Mouse (Mus musculus) hindbrain, embryonic 10.5 days (tissue): ENCODE results near the gene Nfia. TPM values are rescaled to one million over a fixed set of nuclear protein-coding genes. Genes with fewer than 3 reads are reported as not detected.

Source experiments
- DNase-seq: peaks from one replicate; pipeline ENCODE4 v3.0.0-alpha.2; 2017; ENCODE audit warnings: low spot score
- H3K27ac ChIP-seq: fragments of 300-500 bp; sonication (generic); 2 replicates; pipeline ENCODE4 v1.5.1; 2016; ENCODE audit warnings: mild to moderate bottlenecking, moderate library complexity
- H3K27me3 ChIP-seq: fragments of 300-500 bp; sonication (generic); 2 replicates; pipeline ENCODE4 v1.6.1; 2016; ENCODE audit warnings: mild to moderate bottlenecking; ENCODE audit not compliant: poor library complexity, insufficient read depth, severe bottlenecking
- H3K36me3 ChIP-seq: fragments of 300-500 bp; sonication (generic); 2 replicates; pipeline ENCODE4 v1.6.1; 2016; ENCODE audit warnings: mild to moderate bottlenecking, moderate library complexity
- H3K4me1 ChIP-seq: fragments of 300-500 bp; sonication (generic); replicated peaks from 2 replicates; pipeline ENCODE4 v1.6.1; 2016; ENCODE audit warnings: mild to moderate bottlenecking
- H3K4me3 ChIP-seq: fragments of 300-500 bp; sonication (generic); 2 replicates; pipeline ENCODE4 v1.5.1; 2016; ENCODE audit warnings: mild to moderate bottlenecking, moderate library complexity
- H3K9me3 ChIP-seq: fragments of 300-500 bp; sonication (generic); 2 replicates; pipeline ENCODE4 v1.6.1; 2016; ENCODE audit warnings: mild to moderate bottlenecking, moderate library complexity
- WGBS: fragments of 180-500 bp; shearing (Covaris S2); methylation state at CpG from one replicate; pipeline ENCODE4 v1.1.7; 2016; 5-methylcytosine and 5-hydroxymethylcytosine counted together
- polyA plus RNA-seq: library from polyadenylated mRNA; unstranded; fragments of >200 nt; fragmentation: Nextera tagmentation; extraction: Ambion mirVana; gene quantifications from 2 replicates; pipeline ENCODE4 v1.2.1, GENCODE M21; 2016

Nfia gene
- polyA plus RNA-seq, 1 experiment from 2014 or later: 17.5 TPM

- Histone ChIP-seq H3K9me3 (no peaks in the 10 kb centered on the region), H3K36me3 (no peaks in the 10 kb centered on the region), H3K27ac (peak overlapping the region; percentile 79), H3K4me3 (no peak overlapping the region), H3K27me3 (peaks cover 4% of the 10 kb centered on the region; the same call in 1 of the 2 replicates), H3K4me1 (peaks cover 70% of the 10 kb centered on the region)
- DNase-seq: peak; percentile 27
- 44% methylated on average over 8 of the region's 8 CpGs for WGBS
These were observed 67.9 kb downstream of the Nfia start for GRCm38 (mm10) chr4:97840227-97841062.

GRCm38 (mm10) chr4:97841063-97841595, 68.6 kb downstream of the Nfia start:
- 44% methylated on average over 4 of the region's 4 CpGs for WGBS
- H3K36me3 ChIP-seq: no peaks in the 10 kb centered on the region
- H3K27ac ChIP-seq: peak overlapping the region; percentile 53
- H3K9me3 ChIP-seq: no peaks in the 10 kb centered on the region
- DNase-seq: no peak
- H3K4me3 ChIP-seq: no peak overlapping the region
- H3K27me3 ChIP-seq: peaks cover 7% of the 10 kb centered on the region
- H3K4me1 ChIP-seq: peaks cover 70% of the 10 kb centered on the region

DNA sequence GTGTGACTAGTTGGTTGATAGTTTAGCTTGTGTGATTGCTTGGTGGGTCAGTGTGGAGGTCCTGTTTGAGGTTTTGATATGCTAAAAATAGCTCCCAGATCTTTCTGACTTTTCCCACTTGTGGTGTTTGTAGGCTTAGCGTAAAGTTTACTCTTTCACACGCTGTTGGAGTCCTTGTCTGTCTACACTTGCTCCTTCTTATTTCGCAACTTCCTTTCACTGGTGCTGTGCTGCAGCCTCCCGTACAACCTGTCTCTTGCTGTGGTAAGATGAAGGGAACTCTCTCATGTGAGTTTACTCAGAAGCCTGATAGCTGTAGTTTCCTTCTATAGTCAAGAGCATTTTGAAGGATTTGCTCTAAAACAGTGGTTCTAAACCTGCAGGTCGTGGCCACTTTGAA, 69.2 kb downstream of the Nfia start:
- H3K4me1 ChIP-seq: peaks cover 68% of the 10 kb centered on the region
- no peak for DNase-seq
- peaks cover 14% of the 10 kb centered on the region for H3K27me3 ChIP-seq
- no peak overlapping the region for H3K4me3 ChIP-seq
- 74% methylated on average over 5 of the region's 5 CpGs for WGBS
- H3K27ac ChIP-seq: no peak overlapping the region
- H3K36me3 ChIP-seq: no peaks in the 10 kb centered on the region
- no peaks in the 10 kb centered on the region for H3K9me3 ChIP-seq

GRCm38 (mm10) chr4:97843981-97844690, 71.6 kb downstream of the Nfia start:
- no peak for DNase-seq
- Histone ChIP-seq H3K9me3 (no peaks in the 10 kb centered on the region), H3K4me1 (peaks cover 47% of the 10 kb centered on the region), H3K36me3 (no peaks in the 10 kb centered on the region), H3K4me3 (no peak overlapping the region), H3K27me3 (peaks cover 19% of the 10 kb centered on the region), H3K27ac (no peak overlapping the region)
- 61% methylated on average over 15 of the region's 15 CpGs for WGBS

DNA sequence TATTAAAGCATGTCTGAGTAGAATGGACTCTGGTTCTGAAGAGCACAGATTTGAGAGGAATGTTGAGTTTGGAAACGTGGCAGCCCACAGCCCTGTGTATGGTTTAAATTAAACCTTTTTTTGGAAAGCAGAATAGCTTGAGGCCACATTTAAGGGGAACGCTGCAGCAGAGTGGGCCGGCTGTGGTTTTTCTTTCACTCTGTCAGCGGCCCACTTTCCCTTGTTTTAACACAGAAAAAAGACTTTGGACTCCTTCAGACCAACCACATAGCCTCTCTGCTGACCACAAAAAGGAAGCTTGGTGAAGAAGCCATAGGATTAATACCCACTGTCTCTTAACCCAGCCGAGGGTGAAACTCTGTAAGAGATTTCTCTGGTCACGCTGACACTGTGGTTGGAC, 72.4 kb downstream of the Nfia start:
- Histone ChIP-seq H3K36me3 (no peaks in the 10 kb centered on the region), H3K4me3 (no peak overlapping the region), H3K9me3 (no peaks in the 10 kb centered on the region), H3K27me3 (peaks cover 19% of the 10 kb centered on the region), H3K4me1 (peaks cover 40% of the 10 kb centered on the region), H3K27ac (no peak overlapping the region)
- DNase-seq: no peak
- 40% methylated on average over 6 of the region's 6 CpGs for WGBS

DNA sequence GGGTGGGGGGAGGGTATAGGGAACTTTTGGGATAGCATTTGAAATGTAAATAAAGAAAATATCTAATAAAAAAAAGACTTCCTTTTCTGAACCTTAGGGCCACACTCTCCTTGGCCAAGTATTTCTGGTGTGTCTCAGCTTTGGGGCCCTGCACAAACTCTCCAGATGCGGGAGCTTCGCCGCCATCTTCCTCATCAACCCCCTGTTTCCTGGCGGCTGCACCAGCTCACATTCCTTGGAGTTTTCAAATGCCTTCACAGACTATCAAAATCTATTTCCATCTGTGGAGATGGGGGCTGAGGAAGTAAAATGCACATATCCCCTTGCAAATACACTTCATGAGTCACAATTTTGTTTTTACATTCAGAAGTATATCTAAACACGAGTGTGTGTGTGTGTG, 75.1 kb downstream of the Nfia start:
- H3K27me3 ChIP-seq: peaks cover 19% of the 10 kb centered on the region
- peaks cover 17% of the 10 kb centered on the region for H3K4me1 ChIP-seq
- H3K4me3 ChIP-seq: no peak overlapping the region
- no peaks in the 10 kb centered on the region for H3K36me3 ChIP-seq
- no peak for DNase-seq
- no peaks in the 10 kb centered on the region for H3K9me3 ChIP-seq
- no peak overlapping the region for H3K27ac ChIP-seq
- WGBS: 77% methylated on average over 5 of the region's 5 CpGs

DNA sequence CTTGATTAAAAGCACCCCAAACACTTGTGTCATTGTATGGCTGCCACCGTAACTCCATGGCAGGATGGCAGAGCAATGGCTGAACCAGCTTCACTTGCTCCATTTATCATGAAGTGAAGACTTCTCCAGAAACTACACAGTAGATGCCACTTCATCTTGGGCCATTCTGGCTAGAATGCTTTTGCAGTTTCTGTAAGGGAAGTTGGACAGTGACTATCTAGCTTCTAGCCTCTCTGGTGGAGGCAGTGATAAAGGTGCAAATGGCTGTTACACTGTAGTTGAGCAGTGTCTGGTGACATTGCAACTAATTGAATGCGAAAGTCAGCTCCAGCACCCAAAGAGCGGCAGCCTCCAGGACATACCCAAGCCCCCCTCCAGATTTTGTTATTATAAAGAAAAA, 78.5 kb downstream of the Nfia start:
- no peak overlapping the region for H3K4me3 ChIP-seq
- 92% methylated on average over 3 of the region's 3 CpGs for WGBS
- no peaks in the 10 kb centered on the region for H3K9me3 ChIP-seq
- no peaks in the 10 kb centered on the region for H3K36me3 ChIP-seq
- no peaks in the 10 kb centered on the region for H3K4me1 ChIP-seq
- DNase-seq: no peak
- H3K27me3 ChIP-seq: peaks cover 18% of the 10 kb centered on the region
- H3K27ac ChIP-seq: no peak overlapping the region

- H3K36me3 ChIP-seq: no peaks in the 10 kb centered on the region
- DNase-seq: no peak
- H3K27me3 ChIP-seq: peaks cover 10% of the 10 kb centered on the region
- no peaks in the 10 kb centered on the region for H3K9me3 ChIP-seq
- no peak overlapping the region for H3K27ac ChIP-seq
- WGBS: 83% methylated on average over 5 of the region's 5 CpGs
- no peak overlapping the region for H3K4me3 ChIP-seq
- no peaks in the 10 kb centered on the region for H3K4me1 ChIP-seq
These were observed 79.2 kb downstream of the Nfia start for GRCm38 (mm10) chr4:97851698-97852097.

- Histone ChIP-seq H3K27me3 (peaks cover 3% of the 10 kb centered on the region; the same call in 1 of the 2 replicates), H3K4me1 (no peaks in the 10 kb centered on the region), H3K9me3 (no peaks in the 10 kb centered on the region), H3K36me3 (no peaks in the 10 kb centered on the region), H3K4me3 (no peak overlapping the region), H3K27ac (no peak overlapping the region)
- WGBS: 91% methylated on average over 2 of the region's 2 CpGs
- DNase-seq: no peak
These were observed 80.1 kb downstream of the Nfia start for GRCm38 (mm10) chr4:97852626-97853025.

DNA sequence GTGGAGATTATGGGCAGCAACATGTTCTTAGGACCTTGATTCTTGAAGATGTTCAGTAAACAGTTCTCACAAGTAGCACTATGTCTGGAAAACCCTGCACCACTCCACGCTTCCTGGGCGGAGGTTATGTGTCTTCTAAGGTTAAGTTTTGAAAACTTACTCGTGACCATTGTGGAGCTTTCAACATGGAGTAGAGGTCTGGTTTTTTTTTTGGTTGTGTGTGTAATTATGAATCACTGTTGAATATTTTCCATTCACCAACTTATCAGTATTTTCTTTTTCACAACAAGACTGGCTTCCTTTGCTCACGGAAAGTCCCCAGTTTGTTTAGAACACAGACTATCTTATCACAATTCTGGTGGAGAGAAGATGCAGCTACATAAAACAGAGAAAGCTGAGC, 82.2 kb downstream of the Nfia start:
- H3K27me3 ChIP-seq: no peaks in the 10 kb centered on the region
- WGBS: 87% methylated on average over 4 of the region's 4 CpGs
- H3K4me3 ChIP-seq: no peak overlapping the region
- no peak for DNase-seq
- H3K36me3 ChIP-seq: no peaks in the 10 kb centered on the region
- no peaks in the 10 kb centered on the region for H3K9me3 ChIP-seq
- H3K27ac ChIP-seq: no peak overlapping the region
- peaks cover 9% of the 10 kb centered on the region for H3K4me1 ChIP-seq

DNA sequence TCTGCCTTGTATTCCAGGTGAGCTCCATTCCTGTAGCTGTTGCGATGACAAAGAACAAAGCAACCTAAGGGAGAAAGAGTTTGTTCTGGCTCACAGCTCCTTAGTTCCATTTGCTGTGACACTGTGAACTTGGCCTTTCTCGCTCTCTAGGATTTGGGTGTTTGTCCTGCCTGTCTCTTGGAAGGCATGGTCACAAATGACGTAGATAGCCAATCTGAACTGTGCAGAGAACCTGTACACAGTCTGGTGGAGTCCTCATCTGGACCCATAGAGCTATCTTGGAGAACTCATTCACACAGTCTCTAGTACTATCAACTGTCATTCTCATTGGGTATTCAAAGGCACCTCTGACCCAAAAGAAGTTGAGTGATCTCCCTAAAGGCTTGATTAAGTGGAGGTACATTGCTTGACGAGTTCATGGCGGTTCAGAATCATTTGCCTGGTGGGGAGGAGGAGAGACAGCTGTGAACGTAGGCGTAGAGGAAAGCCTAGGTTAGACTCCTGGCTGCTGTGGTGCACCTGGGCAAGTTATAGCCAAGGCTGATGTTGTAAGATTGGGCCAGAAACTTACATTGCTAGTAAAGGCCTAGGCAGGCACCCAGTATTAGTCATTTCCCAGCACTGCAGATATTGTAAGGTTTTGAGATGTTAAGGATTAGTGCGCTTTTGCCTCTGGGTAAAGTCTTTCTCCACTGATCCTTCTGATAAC, 83.3 kb downstream of the Nfia start:
- H3K27me3 ChIP-seq: no peaks in the 10 kb centered on the region
- no peak for DNase-seq
- H3K4me3 ChIP-seq: no peak overlapping the region
- H3K4me1 ChIP-seq: peaks cover 9% of the 10 kb centered on the region
- WGBS: 92% methylated on average over 8 of the region's 8 CpGs
- no peak overlapping the region for H3K27ac ChIP-seq
- no peaks in the 10 kb centered on the region for H3K9me3 ChIP-seq
- no peaks in the 10 kb centered on the region for H3K36me3 ChIP-seq

- H3K36me3 ChIP-seq: no peaks in the 10 kb centered on the region
- no peaks in the 10 kb centered on the region for H3K27me3 ChIP-seq
- peaks cover 9% of the 10 kb centered on the region for H3K4me1 ChIP-seq
- WGBS: 95% methylated on average over 2 of the region's 2 CpGs
- no peak overlapping the region for H3K4me3 ChIP-seq
- no peak for DNase-seq
- no peaks in the 10 kb centered on the region for H3K9me3 ChIP-seq
- no peak overlapping the region for H3K27ac ChIP-seq
These were observed 85.0 kb downstream of the Nfia start for GRCm38 (mm10) chr4:97857549-97857948.
